Mouse (Mus musculus) E14TG2a.4 (cell line): Measurements from ENCODE around the gene Gpr19.

ENCODE experiments used
- H3K27me3 ChIP-seq: 2 replicates; pipeline ENCODE4 v1.6.1; 2014; ENCODE audit warnings: low read length, control low read depth; ENCODE audit not compliant: insufficient read depth
- H3K36me3 ChIP-seq: 2 replicates; pipeline ENCODE4 v1.6.1; 2014; ENCODE audit warnings: low read length, control low read depth; ENCODE audit not compliant: insufficient read depth
- H3K4me1 ChIP-seq: replicated peaks from 2 replicates; pipeline ENCODE4 v1.6.1; 2014; ENCODE audit warnings: low read depth, low read length, control low read depth
- H3K4me3 ChIP-seq: replicated peaks from 2 replicates; pipeline ENCODE4 v1.5.1; 2014; ENCODE audit warnings: mild to moderate bottlenecking, low read length
- H3K9me3 ChIP-seq: 2 replicates; pipeline ENCODE4 v1.6.1; 2014; ENCODE audit warnings: low read length, control low read depth
- CTCF ChIP-seq: conservative IDR thresholded peaks from 2 replicates; pipeline ENCODE4 v1.5.1; 2014; ENCODE audit warnings: low read length
- NANOG ChIP-seq: IDR thresholded peaks from 2 replicates; pipeline ENCODE4 v1.6.1; 2014; ENCODE audit warnings: borderline replicate concordance, low read length, mixed read lengths
- POU5F1 ChIP-seq: IDR thresholded peaks from 2 replicates; pipeline ENCODE4 v1.6.1; 2014; ENCODE audit warnings: low read length, borderline replicate concordance

The Gpr19 gene

GRCm38 (mm10) chr6:134820411-134820810, 78.0 kb downstream of the Gpr19 start:
- no peak overlapping the region for H3K4me3 ChIP-seq
- H3K36me3 ChIP-seq, result no peaks in the 10 kb centered on the region
- TF ChIP-seq POU5F1 (no peak), NANOG (no peak), CTCF (no peak)
- no peaks in the 10 kb centered on the region for H3K27me3 ChIP-seq
- H3K9me3 ChIP-seq, result no peaks in the 10 kb centered on the region
- H3K4me1 ChIP-seq, result peaks cover 37% of the 10 kb centered on the region

DNA sequence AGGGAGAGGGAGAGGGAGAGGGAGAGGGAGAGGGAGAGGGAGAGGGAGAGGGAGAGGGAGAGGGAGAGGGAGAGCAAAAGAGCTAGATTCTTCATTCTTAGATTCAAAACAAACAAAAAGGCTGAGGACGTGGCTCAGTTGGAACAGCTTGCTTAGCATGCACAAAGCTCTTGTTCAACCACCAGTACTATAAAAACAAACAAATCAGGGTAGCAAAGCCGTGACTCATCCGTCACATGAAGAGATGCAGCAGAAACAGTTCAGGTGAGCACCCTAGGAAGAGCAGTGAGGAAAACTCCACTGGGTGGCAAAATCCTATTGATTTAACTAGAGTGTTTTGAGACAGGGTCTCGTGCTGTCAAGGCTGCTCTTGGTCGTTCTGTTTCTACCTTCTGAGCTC, 78.6 kb downstream of the Gpr19 start:
- H3K36me3 ChIP-seq, result no peaks in the 10 kb centered on the region
- TF ChIP-seq POU5F1 (no peak), NANOG (no peak), CTCF (no peak)
- H3K4me1 ChIP-seq, result peaks cover 34% of the 10 kb centered on the region
- no peaks in the 10 kb centered on the region for H3K27me3 ChIP-seq
- no peak overlapping the region for H3K4me3 ChIP-seq
- no peaks in the 10 kb centered on the region for H3K9me3 ChIP-seq
